Mouse (Mus musculus) stomach, postnatal 0 days (tissue): ENCODE results near the gene Rras2.

Source experiments
- CTCF ChIP-seq: IDR thresholded peaks from 2 replicates; pipeline ENCODE4 v1.5.1; 2016; ENCODE audit warnings: antibody characterized with exemption, low read depth, mild to moderate bottlenecking, moderate library complexity
- EP300 ChIP-seq: optimal IDR thresholded peaks from 2 replicates; pipeline ENCODE3; 2016; ENCODE audit warnings: antibody characterized with exemption

DNA sequence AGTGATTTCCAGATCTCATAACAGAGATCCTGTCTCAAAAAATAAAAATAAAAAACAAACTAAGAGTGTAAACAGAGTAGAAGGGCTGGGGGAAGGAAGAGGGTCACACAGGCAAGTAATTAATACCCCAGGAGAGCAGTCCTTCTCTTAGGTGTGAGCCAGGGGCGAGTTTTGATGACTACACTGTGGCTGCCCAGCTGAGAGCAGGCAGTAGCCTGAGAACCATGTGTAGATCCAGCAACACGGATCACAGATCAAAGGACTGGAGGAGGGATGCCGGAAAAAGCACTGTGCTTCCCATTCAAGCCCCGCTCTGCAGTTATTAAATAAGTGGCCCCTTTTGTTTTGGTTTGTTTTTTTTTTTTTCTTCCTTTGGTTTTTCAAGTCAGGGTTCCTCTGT, 15.0 kb downstream of the Rras2 start:
- no peak for TF ChIP-seq EP300
- no peak for TF ChIP-seq CTCF
